Mouse (Mus musculus): ENCODE measurements at regions not wholly inside any gene's neighbourhood (a gene's known extent, or its start where the extent isn't known, plus 50 kb on each side); places are given as distances from the start of the nearest gene placed in this dataset.

- Histone ChIP-seq H3K4me3 (ENCODE audit: low read depth, low read length) (no peak overlapping the region), H3K36me3 (ENCODE audit: control insufficient read depth, insufficient read depth, low read length) (no peaks in the 10 kb centered on the region), H3K27me3 (ENCODE audit: control insufficient read depth, insufficient read depth, low read length) (no peaks in the 10 kb centered on the region; the same call in 1 of the 2 replicates), H3K4me1 (ENCODE audit: control insufficient read depth, insufficient read depth, insufficient read length, low read length) (no peaks in the 10 kb centered on the region), H3K27ac (ENCODE audit: insufficient read depth, low read depth, low read length) (no peak overlapping the region)
- 78% methylated on average over 1 of the region's 1 CpGs for WGBS
- no peak for TF ChIP-seq CTCF (IDR thresholded peaks at IDR 0.05; ENCODE audit: extremely low read depth, insufficient read length, insufficient replicate concordance, low read depth, low read length)
- TF ChIP-seq POLR2A (IDR thresholded peaks at IDR 0.05; ENCODE audit: low read depth, low read length): no peak
These were observed 345.0 kb upstream of the Irak1bp1 start for GRCm38 (mm10) chr9:82484341-82484740.

- Histone ChIP-seq H3K36me3 (ENCODE audit: control insufficient read depth, insufficient read depth, low read length) (no peaks in the 10 kb centered on the region), H3K4me1 (ENCODE audit: control insufficient read depth, insufficient read depth, insufficient read length, low read length) (no peaks in the 10 kb centered on the region), H3K27ac (ENCODE audit: insufficient read depth, low read depth, low read length) (no peak overlapping the region), H3K4me3 (ENCODE audit: low read depth, low read length) (no peak overlapping the region), H3K27me3 (ENCODE audit: control insufficient read depth, insufficient read depth, low read length) (no peaks in the 10 kb centered on the region)
- no peak for TF ChIP-seq CTCF (IDR thresholded peaks at IDR 0.05; ENCODE audit: extremely low read depth, insufficient read length, insufficient replicate concordance, low read depth, low read length)
- TF ChIP-seq POLR2A (IDR thresholded peaks at IDR 0.05; ENCODE audit: low read depth, low read length): no peak
These were observed 335.9 kb upstream of the Irak1bp1 start for GRCm38 (mm10) chr9:82493440-82493839.

GRCm38 (mm10) chr9:82510014-82510413 is 319.3 kb upstream of the Irak1bp1 start:
- Histone ChIP-seq H3K36me3 (ENCODE audit: control insufficient read depth, insufficient read depth, low read length) (no peaks in the 10 kb centered on the region), H3K4me3 (ENCODE audit: low read depth, low read length) (no peak overlapping the region), H3K27ac (ENCODE audit: insufficient read depth, low read depth, low read length) (no peak overlapping the region), H3K27me3 (ENCODE audit: control insufficient read depth, insufficient read depth, low read length) (no peaks in the 10 kb centered on the region), H3K4me1 (ENCODE audit: control insufficient read depth, insufficient read depth, insufficient read length, low read length) (no peaks in the 10 kb centered on the region)
- WGBS: 45% methylated on average over 2 of the region's 2 CpGs
- no peak for TF ChIP-seq POLR2A (IDR thresholded peaks at IDR 0.05; ENCODE audit: low read depth, low read length)
- TF ChIP-seq CTCF (IDR thresholded peaks at IDR 0.05; ENCODE audit: extremely low read depth, insufficient read length, insufficient replicate concordance, low read depth, low read length): no peak

- Histone ChIP-seq H3K4me1 (ENCODE audit: control insufficient read depth, insufficient read depth, insufficient read length, low read length) (no peaks in the 10 kb centered on the region), H3K4me3 (ENCODE audit: low read depth, low read length) (no peak overlapping the region), H3K36me3 (ENCODE audit: control insufficient read depth, insufficient read depth, low read length) (no peaks in the 10 kb centered on the region), H3K27me3 (ENCODE audit: control insufficient read depth, insufficient read depth, low read length) (no peaks in the 10 kb centered on the region), H3K27ac (ENCODE audit: insufficient read depth, low read depth, low read length) (no peak overlapping the region)
- no peak for TF ChIP-seq CTCF (IDR thresholded peaks at IDR 0.05; ENCODE audit: extremely low read depth, insufficient read length, insufficient replicate concordance, low read depth, low read length)
- TF ChIP-seq POLR2A (IDR thresholded peaks at IDR 0.05; ENCODE audit: low read depth, low read length): no peak
- 18% methylated on average over 1 of the region's 1 CpGs for WGBS
These were observed 310.3 kb upstream of the Irak1bp1 start for GRCm38 (mm10) chr9:82518993-82519392.

- TF ChIP-seq POLR2A (IDR thresholded peaks at IDR 0.05; ENCODE audit: low read depth, low read length) (no peak), CTCF (IDR thresholded peaks at IDR 0.05; ENCODE audit: extremely low read depth, insufficient read length, insufficient replicate concordance, low read depth, low read length) (no peak)
- Histone ChIP-seq H3K36me3 (ENCODE audit: control insufficient read depth, insufficient read depth, low read length) (no peaks in the 10 kb centered on the region), H3K4me1 (ENCODE audit: control insufficient read depth, insufficient read depth, insufficient read length, low read length) (no peaks in the 10 kb centered on the region), H3K4me3 (ENCODE audit: low read depth, low read length) (no peak overlapping the region), H3K27ac (ENCODE audit: insufficient read depth, low read depth, low read length) (no peak overlapping the region), H3K27me3 (ENCODE audit: control insufficient read depth, insufficient read depth, low read length) (no peaks in the 10 kb centered on the region)
- WGBS: 80% methylated on average over 8 of the region's 8 CpGs
These were observed 301.4 kb upstream of the Irak1bp1 start for GRCm38 (mm10) chr9:82527867-82528385.

GRCm38 (mm10) chr9:82552726-82553125 is 276.6 kb upstream of the Irak1bp1 start:
- Histone ChIP-seq H3K27ac (ENCODE audit: insufficient read depth, low read depth, low read length) (no peak overlapping the region), H3K36me3 (ENCODE audit: control insufficient read depth, insufficient read depth, low read length) (no peaks in the 10 kb centered on the region), H3K4me1 (ENCODE audit: control insufficient read depth, insufficient read depth, insufficient read length, low read length) (no peaks in the 10 kb centered on the region), H3K27me3 (ENCODE audit: control insufficient read depth, insufficient read depth, low read length) (no peaks in the 10 kb centered on the region), H3K4me3 (ENCODE audit: low read depth, low read length) (no peak overlapping the region)
- no peak for TF ChIP-seq CTCF (IDR thresholded peaks at IDR 0.05; ENCODE audit: extremely low read depth, insufficient read length, insufficient replicate concordance, low read depth, low read length)
- TF ChIP-seq POLR2A (IDR thresholded peaks at IDR 0.05; ENCODE audit: low read depth, low read length): no peak
- 73% methylated on average over 6 of the region's 6 CpGs for WGBS

GRCm38 (mm10) chr9:82553213-82553612 is 276.1 kb upstream of the Irak1bp1 start:
- Histone ChIP-seq H3K27ac (ENCODE audit: insufficient read depth, low read depth, low read length) (no peak overlapping the region), H3K4me3 (ENCODE audit: low read depth, low read length) (no peak overlapping the region), H3K27me3 (ENCODE audit: control insufficient read depth, insufficient read depth, low read length) (no peaks in the 10 kb centered on the region), H3K4me1 (ENCODE audit: control insufficient read depth, insufficient read depth, insufficient read length, low read length) (no peaks in the 10 kb centered on the region), H3K36me3 (ENCODE audit: control insufficient read depth, insufficient read depth, low read length) (no peaks in the 10 kb centered on the region)
- TF ChIP-seq CTCF (IDR thresholded peaks at IDR 0.05; ENCODE audit: extremely low read depth, insufficient read length, insufficient replicate concordance, low read depth, low read length) (no peak), POLR2A (IDR thresholded peaks at IDR 0.05; ENCODE audit: low read depth, low read length) (no peak)
- 75% methylated on average over 3 of the region's 3 CpGs for WGBS
